Mouse (Mus musculus): ENCODE measurements around the gene Smchd1. TPM values are rescaled to one million over a fixed set of nuclear protein-coding genes. Genes with fewer than 3 reads are reported as not detected.

Gene Smchd1
- polyA plus RNA-seq, 1 experiment from 2014 or later, result 38.0 TPM

DNA sequence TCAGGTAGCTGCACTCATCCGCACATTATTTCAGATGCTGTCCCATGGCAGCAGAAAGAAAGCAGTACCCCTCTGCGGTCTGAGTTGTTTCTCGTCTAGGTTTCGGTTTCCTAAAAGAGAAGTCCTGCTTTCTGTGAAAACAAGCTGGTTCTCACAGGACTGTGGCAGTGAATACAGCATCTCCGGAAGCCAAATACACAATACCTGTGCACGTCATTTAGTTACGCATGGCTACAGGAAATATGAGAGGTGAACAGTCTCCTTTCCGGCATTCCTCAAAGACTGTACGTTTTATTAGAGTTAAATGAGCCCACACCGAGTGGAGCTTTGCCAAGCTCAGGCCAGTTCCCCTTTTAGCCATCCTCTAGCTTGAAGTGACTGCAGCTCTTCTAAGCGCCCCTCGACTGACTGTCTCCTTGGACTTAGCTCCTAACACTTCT, 10.7 kb upstream of the Smchd1 start:
- Histone ChIP-seq H3K4me2 (ENCODE audit: low read length) (no peak overlapping the region), H3K36me3 (ENCODE audit: control insufficient read depth, insufficient read depth, low read length) (no peaks in the 10 kb centered on the region), H3K27me3 (replicated peaks; ENCODE audit: control insufficient read depth, insufficient read depth, low read length) (no peaks in the 10 kb centered on the region), H3K27ac (ENCODE audit: low read depth, low read length) (no peak overlapping the region), H3K4me1 (ENCODE audit: control insufficient read depth, insufficient read depth, low read depth, low read length) (no peaks in the 10 kb centered on the region), H3K9me3 (ENCODE audit: control insufficient read depth, low read length) (no peaks in the 10 kb centered on the region), H3K4me3 (ENCODE audit: low read length) (no peak overlapping the region), H3K9ac (ENCODE audit: low read depth, low read length) (no peak overlapping the region)
- no peak for ATAC-seq
- 63% methylated on average over 12 of the region's 12 CpGs for WGBS

DNA sequence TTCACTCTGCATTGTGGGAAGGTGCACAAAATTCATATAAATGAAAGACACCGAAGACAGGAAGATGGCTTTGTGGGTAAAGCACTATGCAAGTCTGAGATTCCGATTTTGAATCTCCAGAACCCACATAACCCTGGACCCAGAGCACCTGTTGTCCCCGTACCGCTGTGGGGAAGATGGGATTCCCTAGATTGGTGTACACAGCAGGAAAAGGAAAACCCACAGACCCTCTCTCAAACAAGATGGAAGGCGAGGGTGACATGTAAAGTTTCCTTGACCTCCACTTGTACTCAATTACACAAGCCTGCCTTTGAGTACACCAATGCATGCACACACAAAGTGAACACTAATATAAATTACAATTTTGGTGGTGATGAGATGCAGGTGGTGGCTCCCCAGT, 9.6 kb upstream of the Smchd1 start:
- Histone ChIP-seq H3K36me3 (ENCODE audit: control insufficient read depth, insufficient read depth, low read length) (no peaks in the 10 kb centered on the region), H3K4me3 (ENCODE audit: low read length) (no peak overlapping the region), H3K4me2 (ENCODE audit: low read length) (no peak overlapping the region), H3K4me1 (ENCODE audit: control insufficient read depth, insufficient read depth, low read depth, low read length) (no peaks in the 10 kb centered on the region), H3K27me3 (replicated peaks; ENCODE audit: control insufficient read depth, insufficient read depth, low read length) (no peaks in the 10 kb centered on the region), H3K9me3 (ENCODE audit: control insufficient read depth, low read length) (no peaks in the 10 kb centered on the region), H3K9ac (ENCODE audit: low read depth, low read length) (no peak overlapping the region), H3K27ac (ENCODE audit: low read depth, low read length) (no peak overlapping the region)
- no peak for ATAC-seq
- WGBS, result 90% methylated on average over 5 of the region's 5 CpGs

- WGBS, result 86% methylated on average over 7 of the region's 7 CpGs
- no peak for ATAC-seq
- Histone ChIP-seq H3K27me3 (replicated peaks; ENCODE audit: control insufficient read depth, insufficient read depth, low read length) (no peaks in the 10 kb centered on the region), H3K4me1 (ENCODE audit: control insufficient read depth, insufficient read depth, low read depth, low read length) (no peaks in the 10 kb centered on the region), H3K9ac (ENCODE audit: low read depth, low read length) (no peak overlapping the region), H3K9me3 (ENCODE audit: control insufficient read depth, low read length) (no peaks in the 10 kb centered on the region), H3K36me3 (ENCODE audit: control insufficient read depth, insufficient read depth, low read length) (no peaks in the 10 kb centered on the region), H3K4me2 (ENCODE audit: low read length) (no peak overlapping the region), H3K27ac (ENCODE audit: low read depth, low read length) (no peak overlapping the region), H3K4me3 (ENCODE audit: low read length) (no peak overlapping the region)
These were observed 8.4 kb upstream of the Smchd1 start for GRCm38 (mm10) chr17:71483418-71484060.

- Histone ChIP-seq H3K9me3 (ENCODE audit: control insufficient read depth, low read length) (no peaks in the 10 kb centered on the region), H3K4me2 (ENCODE audit: low read length) (no peak overlapping the region), H3K9ac (ENCODE audit: low read depth, low read length) (no peak overlapping the region), H3K27ac (ENCODE audit: low read depth, low read length) (no peak overlapping the region), H3K27me3 (replicated peaks; ENCODE audit: control insufficient read depth, insufficient read depth, low read length) (no peaks in the 10 kb centered on the region), H3K4me3 (ENCODE audit: low read length) (no peak overlapping the region), H3K36me3 (ENCODE audit: control insufficient read depth, insufficient read depth, low read length) (no peaks in the 10 kb centered on the region), H3K4me1 (ENCODE audit: control insufficient read depth, insufficient read depth, low read depth, low read length) (peaks cover 3% of the 10 kb centered on the region)
- whole genome bisulfite sequencing, result 72% methylated on average over 5 of the region's 5 CpGs
- no peak for ATAC-seq
These were observed 4.3 kb upstream of the Smchd1 start for GRCm38 (mm10) chr17:71479381-71479901.

DNA sequence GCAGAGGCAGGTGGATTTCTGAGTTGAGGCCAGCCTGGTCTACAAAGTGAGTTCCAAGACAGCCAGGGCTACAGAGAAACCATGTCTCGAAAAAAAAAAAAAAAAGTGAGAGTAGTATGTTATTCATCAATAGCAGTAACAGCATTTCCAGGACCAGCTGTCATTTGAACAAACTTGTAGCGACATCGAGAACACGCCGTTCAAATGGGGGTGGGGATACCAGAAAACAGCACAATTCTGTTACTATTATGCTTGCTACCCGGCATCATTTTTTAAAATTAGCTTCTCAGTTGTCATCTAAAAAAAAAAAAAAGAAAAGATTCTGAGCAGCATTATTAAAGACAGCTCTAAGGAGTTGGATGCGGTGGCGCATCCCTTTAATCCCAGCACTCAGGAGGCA, 2.3 kb upstream of the Smchd1 start:
- no peak overlapping the region for H3K27ac ChIP-seq (ENCODE audit: low read depth, low read length)
- H3K9ac ChIP-seq (ENCODE audit: low read depth, low read length), result no peak overlapping the region
- no peak for ATAC-seq
- no peak overlapping the region for H3K4me2 ChIP-seq (ENCODE audit: low read length)
- no peaks in the 10 kb centered on the region for H3K36me3 ChIP-seq (ENCODE audit: control insufficient read depth, insufficient read depth, low read length)
- H3K4me1 ChIP-seq (ENCODE audit: control insufficient read depth, insufficient read depth, low read depth, low read length), result peaks cover 11% of the 10 kb centered on the region
- H3K27me3 ChIP-seq (replicated peaks; ENCODE audit: control insufficient read depth, insufficient read depth, low read length), result no peaks in the 10 kb centered on the region
- H3K9me3 ChIP-seq (ENCODE audit: control insufficient read depth, low read length), result no peaks in the 10 kb centered on the region
- no peak overlapping the region for H3K4me3 ChIP-seq (ENCODE audit: low read length)
- 96% methylated on average over 8 of the region's 8 CpGs for WGBS

DNA sequence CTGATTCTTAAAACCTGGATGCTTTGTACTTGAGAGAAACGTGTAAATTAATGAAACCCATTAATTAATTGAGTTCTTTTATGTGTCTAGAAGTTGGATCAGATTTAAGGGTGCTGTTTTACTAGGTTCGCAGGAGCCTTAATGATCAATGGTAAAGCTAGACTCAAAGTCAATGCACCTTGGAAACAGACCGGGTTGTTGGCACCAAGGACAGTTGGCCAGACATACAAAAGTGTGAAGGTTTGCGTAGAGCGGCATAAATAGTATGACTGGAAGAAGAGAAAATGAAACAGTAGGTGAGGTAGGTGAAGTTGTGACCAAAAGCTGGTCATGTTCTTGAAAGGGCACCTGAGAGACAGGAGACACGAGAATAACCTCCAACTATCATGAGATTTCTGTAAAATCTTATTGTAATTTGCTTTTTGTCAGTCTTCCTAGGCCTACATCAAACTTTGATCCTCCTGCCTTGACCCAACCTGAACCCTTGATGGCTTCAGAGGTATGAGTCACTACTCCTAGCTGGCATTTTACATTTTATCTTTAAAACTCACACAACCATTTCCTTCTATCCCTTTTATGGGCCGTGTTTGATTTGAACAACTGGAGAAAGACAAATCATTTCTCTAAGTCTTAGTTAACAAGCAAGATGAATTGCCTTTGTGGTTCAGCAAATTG, 1.3 kb upstream of the Smchd1 start:
- Histone ChIP-seq H3K36me3 (ENCODE audit: control insufficient read depth, insufficient read depth, low read length) (no peaks in the 10 kb centered on the region), H3K4me1 (ENCODE audit: control insufficient read depth, insufficient read depth, low read depth, low read length) (peaks cover 11% of the 10 kb centered on the region), H3K4me3 (ENCODE audit: low read length) (peak overlapping the region; percentile 93), H3K27ac (ENCODE audit: low read depth, low read length) (no peak overlapping the region), H3K4me2 (ENCODE audit: low read length) (peak overlapping the region; percentile 63), H3K27me3 (replicated peaks; ENCODE audit: control insufficient read depth, insufficient read depth, low read length) (no peaks in the 10 kb centered on the region), H3K9me3 (ENCODE audit: control insufficient read depth, low read length) (no peaks in the 10 kb centered on the region), H3K9ac (ENCODE audit: low read depth, low read length) (peak overlapping the region; percentile 81)
- ATAC-seq, result no peak
- WGBS, result 83% methylated on average over 7 of the region's 7 CpGs

GRCm38 (mm10) chr17:71475705-71476089, 554 bp upstream of the Smchd1 start:
- peak overlapping the region; percentile 63 for H3K4me2 ChIP-seq (ENCODE audit: low read length)
- WGBS, result under 1% methylated on average over 31 of the region's 31 CpGs
- no peaks in the 10 kb centered on the region for H3K9me3 ChIP-seq (ENCODE audit: control insufficient read depth, low read length)
- no peaks in the 10 kb centered on the region for H3K27me3 ChIP-seq (replicated peaks; ENCODE audit: control insufficient read depth, insufficient read depth, low read length)
- peak overlapping the region; percentile 81 for H3K9ac ChIP-seq (ENCODE audit: low read depth, low read length)
- peak overlapping the region; percentile 93 for H3K27ac ChIP-seq (ENCODE audit: low read depth, low read length)
- no peaks in the 10 kb centered on the region for H3K36me3 ChIP-seq (ENCODE audit: control insufficient read depth, insufficient read depth, low read length)
- H3K4me3 ChIP-seq (ENCODE audit: low read length), result peak overlapping the region; percentile 93
- ATAC-seq, result peak; percentile 83
- peaks cover 11% of the 10 kb centered on the region for H3K4me1 ChIP-seq (ENCODE audit: control insufficient read depth, insufficient read depth, low read depth, low read length)

- Histone ChIP-seq H3K27ac (ENCODE audit: low read depth, low read length) (no peak overlapping the region), H3K36me3 (ENCODE audit: control insufficient read depth, insufficient read depth, low read length) (no peaks in the 10 kb centered on the region), H3K4me1 (ENCODE audit: control insufficient read depth, insufficient read depth, low read depth, low read length) (peaks cover 11% of the 10 kb centered on the region), H3K4me2 (ENCODE audit: low read length) (peak overlapping the region; percentile 94), H3K9ac (ENCODE audit: low read depth, low read length) (peak overlapping the region; percentile 81), H3K9me3 (ENCODE audit: control insufficient read depth, low read length) (no peaks in the 10 kb centered on the region), H3K27me3 (replicated peaks; ENCODE audit: control insufficient read depth, insufficient read depth, low read length) (no peaks in the 10 kb centered on the region), H3K4me3 (ENCODE audit: low read length) (peak overlapping the region; percentile 93)
- WGBS, result 16% methylated on average over 8 of the region's 8 CpGs
- ATAC-seq, result no peak
These were observed 1.0 kb downstream of the Smchd1 start for GRCm38 (mm10) chr17:71474128-71474527.

- no peaks in the 10 kb centered on the region for H3K36me3 ChIP-seq (ENCODE audit: control insufficient read depth, insufficient read depth, low read length)
- no peak overlapping the region for H3K4me3 ChIP-seq (ENCODE audit: low read length)
- no peaks in the 10 kb centered on the region for H3K9me3 ChIP-seq (ENCODE audit: control insufficient read depth, low read length)
- no peak overlapping the region for H3K4me2 ChIP-seq (ENCODE audit: low read length)
- H3K9ac ChIP-seq (ENCODE audit: low read depth, low read length), result no peak overlapping the region
- peaks cover 9% of the 10 kb centered on the region for H3K4me1 ChIP-seq (ENCODE audit: control insufficient read depth, insufficient read depth, low read depth, low read length)
- no peaks in the 10 kb centered on the region for H3K27me3 ChIP-seq (replicated peaks; ENCODE audit: control insufficient read depth, insufficient read depth, low read length)
- no peak overlapping the region for H3K27ac ChIP-seq (ENCODE audit: low read depth, low read length)
- 82% methylated on average over 2 of the region's 2 CpGs for WGBS
- no peak for ATAC-seq
These were observed 3.9 kb downstream of the Smchd1 start for GRCm38 (mm10) chr17:71471261-71471660.

All from hindbrain, embryonic 16.5 days (tissue).